Mouse (Mus musculus): Measurements from ENCODE around the gene Mlf2. TPM values are rescaled to one million over a fixed set of nuclear protein-coding genes. Genes with fewer than 3 reads are reported as not detected.

Gene Mlf2
- total RNA-seq, 2 experiments from 2014 or later = 257 to 265 TPM

GRCm38 (mm10) chr6:124911533-124912218 is 19.5 kb upstream of the Mlf2 start, which contains the start of gene Lag3:
Gene Lag3, minus strand, starts transcription at chr6:124911705.
- no peak for DNase-seq (ENCODE audit: low spot score in 2 of 2)

DNA sequence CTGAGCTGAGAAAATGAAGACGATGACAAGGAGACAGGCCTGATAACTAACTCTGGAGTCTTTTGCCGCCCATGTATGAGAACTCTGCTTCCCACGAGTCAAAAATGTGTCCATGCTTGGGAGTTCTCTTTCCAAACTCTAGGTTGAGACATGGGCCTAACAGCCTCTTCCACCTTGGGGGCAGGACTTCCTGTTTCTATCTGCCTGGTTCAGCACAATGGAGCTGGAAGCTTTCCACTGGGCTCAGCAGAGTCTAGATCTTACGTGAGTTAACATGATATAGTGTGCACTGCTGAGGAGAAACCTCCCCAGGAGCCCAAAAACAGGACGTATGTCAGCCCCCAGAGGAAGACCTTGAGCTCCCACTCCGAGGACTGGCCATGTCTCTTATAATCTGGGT is 18.0 kb upstream of the Mlf2 start:
- DNase-seq (ENCODE audit: low spot score in 2 of 2) = no peak

DNA sequence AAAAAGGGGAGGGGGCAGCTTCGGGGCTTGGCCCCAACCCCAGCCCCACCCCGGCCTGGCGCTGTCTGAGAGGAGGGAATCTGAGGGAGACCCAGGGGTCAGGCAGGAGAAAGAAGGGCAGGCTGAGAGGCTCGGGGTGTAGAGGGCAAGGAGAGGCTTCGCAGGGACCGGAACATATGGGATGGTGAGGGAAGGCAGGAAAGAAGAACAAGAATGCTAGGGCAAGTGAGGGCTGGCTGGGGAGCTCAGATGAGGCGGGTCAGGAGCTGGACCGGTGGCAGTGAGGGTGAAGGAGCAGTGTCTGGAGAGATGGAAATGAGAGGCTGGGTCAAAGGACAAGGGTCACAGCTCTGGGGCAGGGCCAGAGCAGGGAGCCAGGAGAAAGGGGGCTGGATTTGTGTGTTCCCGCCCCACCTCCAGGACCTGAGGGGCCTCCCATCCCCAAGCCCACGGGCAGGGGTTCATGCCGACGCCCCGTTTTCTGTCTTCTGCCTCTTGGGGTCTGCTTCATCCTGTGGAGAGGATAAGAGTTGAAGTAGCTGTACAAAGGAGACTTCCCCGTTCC is 17.4 kb upstream of the Mlf2 start:
- DNase-seq (ENCODE audit: low spot score in 2 of 2) = no peak

- no peak for DNase-seq (ENCODE audit: low spot score in 2 of 2)
These were observed 16.7 kb upstream of the Mlf2 start for GRCm38 (mm10) chr6:124914511-124914910.

- DNase-seq (ENCODE audit: low spot score in 2 of 2) = no peak
These were observed 15.8 kb upstream of the Mlf2 start for GRCm38 (mm10) chr6:124915160-124915941.

GRCm38 (mm10) chr6:124915942-124916694 is 15.1 kb upstream of the Mlf2 start:
- no peak for DNase-seq (ENCODE audit: low spot score in 2 of 2)

DNA sequence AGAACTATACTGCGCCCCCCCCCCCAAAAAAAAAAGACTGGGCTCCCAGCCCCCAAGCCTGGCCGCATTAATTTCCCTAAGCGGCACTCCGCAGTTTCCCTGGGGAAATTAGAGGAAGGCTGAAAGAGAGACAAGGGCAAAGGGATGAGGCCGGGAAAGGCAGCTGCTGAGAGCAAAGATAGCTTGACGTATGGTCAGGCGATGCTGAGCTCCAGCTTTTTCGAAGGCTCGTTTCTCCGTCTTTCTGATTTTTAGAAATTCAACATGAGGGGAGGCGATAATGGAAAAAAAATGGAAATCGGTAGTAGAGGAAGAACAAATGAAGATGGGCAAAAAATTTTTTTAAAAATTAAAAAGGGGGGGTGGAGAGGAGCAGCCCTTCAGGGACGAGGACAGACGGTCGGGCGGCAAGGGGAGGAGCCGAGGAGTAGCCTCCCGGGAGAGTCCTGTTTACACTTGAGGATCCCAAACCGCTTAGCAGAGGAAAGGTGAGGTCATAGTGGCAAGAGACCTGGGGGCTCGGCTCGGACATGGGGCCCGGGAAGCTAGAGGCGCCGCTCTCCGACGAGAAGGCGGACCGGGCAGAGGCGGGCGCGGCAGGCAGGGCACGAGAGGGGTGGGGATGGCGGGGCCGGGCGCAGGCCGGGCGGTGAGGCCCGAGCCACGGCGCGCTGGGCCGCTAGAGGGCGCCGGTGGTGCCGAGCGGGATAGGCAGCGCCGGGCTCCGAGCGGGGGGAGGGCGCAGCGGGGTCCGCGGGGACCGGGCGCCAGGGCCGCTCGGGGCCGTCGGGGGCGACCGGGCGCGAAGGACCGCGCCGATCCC is 14.3 kb upstream of the Mlf2 start:
- peak; percentile 82 to 84 for DNase-seq (ENCODE audit: low spot score in 2 of 2)

DNA sequence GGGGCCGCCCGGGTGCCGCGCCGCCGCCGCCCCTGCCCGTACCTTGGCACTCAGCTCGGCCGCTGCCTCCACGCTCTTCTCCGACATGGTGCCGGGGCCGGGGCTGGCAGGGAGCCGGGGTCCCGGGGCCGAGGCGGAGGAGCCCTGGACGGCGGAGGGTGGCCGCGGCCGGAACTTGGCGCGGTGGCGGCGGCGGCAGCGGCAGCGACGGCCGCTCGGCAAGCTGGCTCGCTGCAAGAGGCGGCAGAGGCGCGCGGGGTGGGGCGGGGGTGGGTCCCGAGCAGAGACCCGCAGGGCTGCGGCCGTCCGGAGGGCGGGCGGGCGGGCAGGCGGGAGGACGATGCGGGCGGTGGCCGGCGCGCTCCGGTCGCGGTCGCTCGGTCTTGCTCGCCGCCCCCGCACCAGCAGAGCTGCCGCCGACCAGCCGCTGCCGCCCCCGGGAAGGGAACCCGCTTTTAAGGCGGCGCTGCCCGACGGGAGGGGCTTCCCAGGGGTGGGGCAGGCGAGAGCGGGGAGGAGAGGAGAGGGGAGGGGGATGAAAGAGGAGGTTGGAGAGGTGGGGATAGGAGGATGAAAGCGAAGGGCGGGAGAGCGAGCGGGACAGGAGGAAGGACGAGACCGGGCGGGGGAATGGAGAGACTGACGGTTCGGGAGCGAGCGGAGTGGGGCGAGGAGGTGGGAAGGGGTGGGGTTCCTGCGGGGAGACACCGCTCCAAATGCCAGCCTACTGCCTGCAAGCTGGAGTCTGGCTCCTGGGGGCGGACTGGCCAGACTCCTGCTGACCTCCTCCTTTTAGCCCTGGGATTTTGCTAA is 13.5 kb upstream of the Mlf2 start:
- peak; percentile 82 to 94 for DNase-seq (ENCODE audit: low spot score in 2 of 2)

GRCm38 (mm10) chr6:124918331-124918690 is 12.9 kb upstream of the Mlf2 start:
- DNase-seq (ENCODE audit: low spot score in 2 of 2) = no peak

DNA sequence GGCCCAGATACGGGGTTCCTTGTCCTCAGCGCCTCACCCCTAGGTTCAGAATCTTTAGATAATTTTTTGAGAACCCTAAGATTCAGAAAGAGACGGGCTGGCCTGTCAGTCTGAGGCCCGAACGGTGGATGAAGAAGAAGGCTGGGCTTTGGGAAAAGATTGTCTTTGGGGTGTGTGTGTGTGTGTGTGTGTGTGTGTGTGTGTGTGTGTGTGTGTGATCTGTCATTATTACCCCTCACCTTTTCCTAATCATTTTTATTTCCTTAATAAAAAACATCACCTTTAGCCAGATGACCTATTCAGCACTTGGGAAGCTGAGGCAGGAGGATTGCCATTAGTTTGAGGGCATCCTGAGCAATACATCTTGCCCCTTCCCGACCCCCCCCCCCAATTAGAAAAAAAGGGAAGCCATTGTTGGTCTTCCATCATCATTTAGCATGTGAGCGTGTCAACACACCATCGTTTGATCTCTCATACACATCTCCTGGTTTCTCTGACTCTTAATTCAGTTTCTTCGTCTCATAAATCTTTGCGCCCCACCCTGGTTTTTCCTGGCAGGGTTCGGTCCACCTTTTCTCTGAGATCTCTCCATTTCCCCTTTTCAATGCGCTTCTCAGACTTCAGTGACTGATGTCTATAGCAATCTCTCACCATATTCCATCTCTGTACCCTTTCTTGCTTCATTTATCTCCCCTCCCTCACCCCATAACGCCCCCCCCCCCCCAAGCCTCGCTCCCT is 12.1 kb upstream of the Mlf2 start:
- DNase-seq (ENCODE audit: low spot score in 2 of 2) = no peak

DNA sequence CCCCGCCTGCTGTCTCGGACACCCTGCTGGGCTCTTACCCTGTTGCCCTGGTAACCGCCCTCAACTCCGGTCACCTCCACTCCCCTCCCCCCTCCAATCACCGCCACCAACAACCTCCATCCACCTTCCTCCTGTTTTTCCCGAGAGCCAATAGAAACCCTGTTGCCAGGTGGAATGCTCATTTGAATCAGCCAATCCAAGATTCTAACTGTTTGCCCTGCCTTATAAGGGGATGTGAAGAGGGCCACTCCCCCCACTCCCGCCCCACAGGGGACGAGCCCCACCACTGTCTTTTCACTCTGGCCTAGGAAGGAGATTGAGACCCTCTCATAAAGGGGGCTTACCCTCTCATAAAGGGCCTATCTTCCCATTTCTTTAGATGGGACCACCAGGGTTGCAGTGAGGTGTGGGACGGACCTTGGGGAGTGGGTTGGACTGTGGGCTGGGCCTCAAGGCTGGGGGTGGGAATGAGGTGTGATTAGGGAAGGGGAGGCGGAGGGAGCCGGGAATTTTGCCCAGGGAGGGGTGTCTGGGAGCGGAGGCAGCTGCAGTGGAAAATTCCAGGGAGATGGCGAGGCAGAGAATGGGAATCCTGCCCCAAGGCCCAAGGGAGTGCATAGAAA is 11.4 kb upstream of the Mlf2 start, which contains the start of gene Ptms:
Gene Ptms (minus strand): TSS at position 409 of the 623 bp plus-strand sequence.
- peak; percentile 60 to 80 for DNase-seq (ENCODE audit: low spot score in 2 of 2)

GRCm38 (mm10) chr6:124920318-124921085 is 10.7 kb upstream of the Mlf2 start:
- no peak for DNase-seq (ENCODE audit: low spot score in 2 of 2)

DNA sequence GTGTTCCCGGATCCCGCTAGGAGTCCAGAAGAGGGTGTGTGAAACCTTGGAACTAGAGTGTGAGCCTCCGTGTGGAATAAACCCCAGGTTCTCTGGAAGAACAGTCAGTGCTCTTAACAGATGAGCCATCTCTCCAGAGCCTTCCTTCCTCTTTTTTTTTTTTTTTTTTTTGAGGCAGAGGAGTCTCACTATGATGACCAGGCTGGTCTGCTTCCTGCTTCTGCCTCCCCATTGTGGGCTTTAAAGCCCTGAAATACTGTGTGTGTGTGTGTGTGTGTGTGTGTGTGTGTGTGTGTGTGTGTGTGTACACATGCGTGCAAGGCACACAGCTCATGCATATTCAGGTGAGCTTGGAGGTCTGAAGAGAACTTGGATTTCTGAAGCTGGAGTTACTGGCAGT is 9.6 kb upstream of the Mlf2 start:
- DNase-seq (ENCODE audit: low spot score in 2 of 2) = no peak

DNA sequence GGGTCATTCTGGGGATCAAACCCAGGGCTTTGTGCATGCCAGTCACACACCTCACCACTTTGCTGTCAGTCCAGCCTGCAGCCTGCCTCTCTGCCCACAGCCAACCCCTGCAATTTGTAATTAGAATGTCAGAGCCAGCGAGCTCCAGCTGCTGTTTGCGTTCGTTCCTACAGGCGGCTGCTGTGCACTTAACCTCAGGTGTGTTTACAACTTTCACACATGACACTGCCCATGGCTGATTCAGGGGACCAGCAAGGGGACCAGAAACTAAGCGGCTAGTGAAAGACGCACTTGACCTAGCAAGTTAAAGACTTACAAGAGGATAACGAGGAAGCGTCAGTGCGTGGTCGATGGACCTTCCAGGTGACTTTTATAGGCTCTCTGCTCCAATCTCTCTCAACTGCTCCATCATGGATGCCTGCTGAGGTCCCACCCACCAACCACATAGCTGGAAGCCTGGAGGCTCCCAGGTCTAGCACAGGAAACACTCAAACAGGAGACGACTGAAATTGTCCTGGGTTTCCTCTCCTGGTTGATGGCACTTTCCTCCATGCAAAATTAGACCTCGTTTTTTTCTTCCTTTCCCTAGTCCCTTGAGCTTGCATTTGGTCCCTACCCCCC is 5.9 kb upstream of the Mlf2 start:
- DNase-seq (ENCODE audit: low spot score in 2 of 2) = no peak

DNA sequence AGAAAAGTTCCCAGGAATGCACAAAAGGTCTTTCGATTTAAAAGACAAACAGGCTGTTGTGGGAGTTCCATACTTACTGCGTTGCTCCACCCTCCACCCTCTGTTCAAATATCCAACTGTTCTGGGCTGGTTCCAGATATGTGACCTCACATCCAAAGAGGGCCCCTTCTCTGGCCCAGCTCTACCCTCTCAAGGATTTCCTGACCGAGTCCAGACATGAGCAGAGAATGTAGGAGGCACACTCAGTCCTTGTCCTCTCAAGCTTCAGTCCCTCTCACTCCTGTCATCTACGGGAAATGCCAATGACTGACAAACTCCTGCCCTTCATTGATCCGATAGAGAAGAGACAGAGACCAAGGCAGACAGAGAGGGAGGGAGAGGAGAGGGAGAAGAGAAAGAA is 5.2 kb upstream of the Mlf2 start:
- no peak for DNase-seq (ENCODE audit: low spot score in 2 of 2)

DNA sequence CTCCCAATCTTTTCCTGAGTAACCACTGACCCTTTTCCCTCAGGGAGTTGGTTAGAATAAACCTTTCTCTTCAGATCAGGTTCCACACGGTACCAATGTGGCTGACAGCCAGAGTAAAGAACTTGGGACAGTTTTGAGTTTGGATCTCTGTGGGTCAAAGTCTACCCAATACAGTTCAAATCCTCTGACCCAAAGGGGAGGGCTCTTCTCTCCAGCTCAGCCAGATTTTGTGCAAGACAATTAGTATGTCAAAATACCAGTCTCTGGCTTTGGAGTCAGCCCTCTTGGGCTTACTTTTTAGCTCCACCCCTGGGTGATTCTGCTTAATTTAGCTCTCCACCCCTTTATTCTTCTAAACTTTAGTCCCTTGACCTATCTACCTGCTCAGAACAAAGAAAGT is 955 bp upstream of the Mlf2 start:
- DNase-seq (ENCODE audit: low spot score in 2 of 2) = no peak

- DNase-seq (ENCODE audit: low spot score in 2 of 2) = peak in 1 of 2 experiments; percentile 40
These were observed 533 bp downstream of the Mlf2 start for GRCm38 (mm10) chr6:124931525-124932313.
